Mouse (Mus musculus) bone marrow macrophage, adult 2 months (primary cell): ENCODE data around the gene Rpl3l.

ENCODE experiments used
- CTCF ChIP-seq: IDR thresholded peaks from 2 replicates; pipeline ENCODE4 v1.5.1; 2012; ENCODE audit warnings: low read depth, mild to moderate bottlenecking, low read length, moderate library complexity
- POLR2A ChIP-seq: IDR thresholded peaks from 2 replicates; pipeline ENCODE4 v1.6.1; 2012; ENCODE audit warnings: mild to moderate bottlenecking, low read depth, low read length, borderline replicate concordance

GRCm38 (mm10) chr17:24706982-24707800, 20.4 kb upstream of the Rpl3l start, which contains the start of gene Tbl3:
- TF ChIP-seq CTCF: no peak
- TF ChIP-seq POLR2A: no peak
